Mouse (Mus musculus) heart, postnatal 0 days (tissue): ENCODE measurements at regions not wholly inside any gene's neighbourhood (a gene's known extent, or its start where the extent isn't known, plus 50 kb on each side); places are given as distances from the start of the nearest gene placed in this dataset.

Experiments
- CTCF ChIP-seq: IDR thresholded peaks from 2 replicates; pipeline ENCODE4 v1.5.1; 2016; ENCODE audit warnings: antibody characterized with exemption, control low read depth, low read depth
- EP300 ChIP-seq: IDR thresholded peaks from 2 replicates; pipeline ENCODE4 v1.6.1; 2016; ENCODE audit warnings: antibody characterized with exemption, low read depth

DNA sequence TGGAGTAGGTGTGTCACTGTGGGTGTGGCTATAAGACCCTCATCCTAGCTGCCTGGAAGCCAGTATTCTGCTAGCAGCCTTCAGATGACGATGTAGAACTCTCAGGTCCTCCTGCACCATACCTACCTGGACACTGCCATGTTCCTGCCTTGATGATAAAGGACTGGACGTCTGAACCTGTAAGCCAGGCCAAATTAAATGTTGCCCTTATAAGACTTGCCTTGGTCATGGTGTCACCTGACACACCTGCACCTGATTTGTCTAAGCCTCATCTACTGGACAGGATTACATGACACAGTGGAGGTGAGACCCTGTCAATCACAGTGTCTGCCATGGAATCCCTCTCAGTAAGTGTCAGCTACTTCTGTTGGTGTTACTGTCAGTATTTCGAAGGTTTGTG is 92.5 kb upstream of the Pgrmc2 start:
- TF ChIP-seq CTCF = no peak
- TF ChIP-seq EP300 = no peak
